ENCODE assay signal across 8 mouse cellular contexts in the genomic region with DNA sequence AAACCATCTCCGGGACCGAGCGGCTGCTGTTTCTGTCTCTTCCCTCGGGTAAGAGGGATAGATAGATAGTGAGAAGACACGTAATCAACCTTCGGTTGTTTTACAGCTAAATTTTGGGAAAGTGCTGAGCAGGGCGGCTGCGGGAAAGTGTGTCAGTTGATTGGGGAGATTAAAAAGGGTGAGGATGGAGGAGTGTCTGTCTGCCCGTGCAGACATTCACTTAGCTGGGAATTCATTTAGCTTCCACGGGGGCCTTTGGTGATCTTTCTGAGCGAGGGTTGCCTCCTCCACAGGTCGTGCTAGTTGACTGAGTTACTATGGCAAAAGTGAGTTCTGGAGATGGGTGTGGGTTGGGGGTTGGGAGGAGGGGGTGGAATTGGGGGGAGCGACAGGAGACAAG. TPM values are rescaled to one million over a fixed set of nuclear protein-coding genes. Genes with fewer than 3 reads are reported as not detected.
DNase-seq lines count a peak whose midpoint lies in the region; ATAC-seq and TF ChIP-seq lines count a peak whose summit lies in the region.

No protein-coding gene starts in this region.

- 0 out of 2 replicates have a peak, but pooled peaks cover 5% of the 10 kb centered on the region for H3K4me1 ChIP-seq in lung, postnatal 0 days (ENCODE audit: insufficient read depth, low read depth, low read length)
- H3K4me1 ChIP-seq in liver, embryonic 15.5 days (replicated peaks) = no peaks in the 10 kb centered on the region; the same call in 1 of the 2 replicates
- H3K4me1 ChIP-seq in stomach, postnatal 0 days (replicated peaks; ENCODE audit: control insufficient read depth, insufficient read depth) = no peaks in the 10 kb centered on the region

- no peak overlapping the region for H3K27ac ChIP-seq in lung, postnatal 0 days (ENCODE audit: low read length)
- H3K27ac ChIP-seq in liver, embryonic 15.5 days (replicated peaks) = no peak overlapping the region
- no peak overlapping the region for H3K27ac ChIP-seq in stomach, postnatal 0 days (replicated peaks)

- no peak for ATAC-seq in lung, postnatal 0 days
- no peak for ATAC-seq in liver, embryonic 15.5 days (ENCODE audit: insufficient read depth)
- ATAC-seq in stomach, postnatal 0 days (ENCODE audit: low FRiP score, low TSS enrichment) = no peak

- 5% methylated on average over 13 of the region's 13 CpGs for WGBS in lung, postnatal 0 days
- WGBS in liver, embryonic 15.5 days (ENCODE audit: insufficient replicate concordance) = 9% methylated on average over 13 of the region's 13 CpGs
- 11% methylated on average over 13 of the region's 13 CpGs for WGBS in stomach, postnatal 0 days

- peaks cover 12% of the 10 kb centered on the region; the same call in 1 of the 2 replicates for H3K27me3 ChIP-seq in lung, postnatal 0 days (replicated peaks; ENCODE audit: insufficient read depth, low read length)
- peaks cover 70% of the 10 kb centered on the region for H3K27me3 ChIP-seq in liver, embryonic 15.5 days
- H3K27me3 ChIP-seq in stomach, postnatal 0 days (ENCODE audit: control insufficient read depth, insufficient read depth, low read length) = no peaks in the 10 kb centered on the region

- no peaks in the 10 kb centered on the region for H3K9me3 ChIP-seq in lung, postnatal 0 days (ENCODE audit: low read length)
- no peaks in the 10 kb centered on the region for H3K9me3 ChIP-seq in liver, embryonic 15.5 days (replicated peaks)
- H3K9me3 ChIP-seq in stomach, postnatal 0 days (ENCODE audit: control insufficient read depth, low read length) = no peaks in the 10 kb centered on the region

- H3K9ac ChIP-seq in lung, postnatal 0 days (replicated peaks; ENCODE audit: low read depth) = no peak overlapping the region
- H3K9ac ChIP-seq in liver, embryonic 15.5 days = no peak overlapping the region
- no peak overlapping the region for H3K9ac ChIP-seq in stomach, postnatal 0 days (ENCODE audit: low read length)

- no peak for TF ChIP-seq CTCF in lung, postnatal 0 days (IDR thresholded peaks at IDR 0.05)
- no peak for TF ChIP-seq CTCF in stomach, postnatal 0 days (IDR thresholded peaks at IDR 0.05; ENCODE audit: low read depth)

- peak overlapping the region; percentile 57; the same call in 1 of the 2 replicates for H3K4me3 ChIP-seq in lung, postnatal 0 days (ENCODE audit: low read depth, low read length)
- H3K4me3 ChIP-seq in liver, embryonic 15.5 days (replicated peaks) = no peak overlapping the region
- H3K4me3 ChIP-seq in stomach, postnatal 0 days (ENCODE audit: low read depth, low read length) = peak overlapping the region; percentile 64

- peak overlapping the region; percentile 93; the same call in 1 of the 2 replicates for H3K4me2 ChIP-seq in lung, postnatal 0 days (replicated peaks; ENCODE audit: low read depth, low read length)
- peak overlapping the region; percentile 70 for H3K4me2 ChIP-seq in liver, embryonic 15.5 days
- peak overlapping the region; percentile 98 for H3K4me2 ChIP-seq in stomach, postnatal 0 days (replicated peaks; ENCODE audit: low read depth)

- H3K36me3 ChIP-seq in lung, postnatal 0 days (ENCODE audit: insufficient read depth, low read length) = no peaks in the 10 kb centered on the region
- H3K36me3 ChIP-seq in liver, embryonic 15.5 days (replicated peaks) = no peaks in the 10 kb centered on the region
- H3K36me3 ChIP-seq in stomach, postnatal 0 days (ENCODE audit: control insufficient read depth, insufficient read depth, low read length) = no peaks in the 10 kb centered on the region

- TF ChIP-seq EP300 in lung, postnatal 0 days (IDR thresholded peaks at IDR 0.05) = no peak
- no peak for TF ChIP-seq EP300 in stomach, postnatal 0 days (optimal IDR thresholded peaks at IDR 0.05)

- DNase-seq in embryo, embryonic 10.5 days (ENCODE audit: low spot score) = peak; percentile 30
- DNase-seq in embryo, embryonic 11 days = no peak
- no peak for DNase-seq in lung, postnatal 0 days (ENCODE audit: low spot score)
- no peak for DNase-seq in lung, postnatal 10 days
- DNase-seq in stomach, postnatal 0 days (ENCODE audit: low spot score) = no peak
- no peak for DNase-seq in right cerebral cortex, adult 18-20 months
- no peak for DNase-seq in urinary bladder, postnatal 4 days (ENCODE audit: low spot score in 2 of 2)

RNA-seq across cellular contexts. Expression of gene Kank1, which starts 1.3 kb away (rescaled TPM):
- polyA plus RNA-seq in lung, postnatal 0 days (2015; fragmentation: Nextera tagmentation; extraction: Ambion mirVana) = 6.9 and 10.2 TPM in 2 replicates
- 6.6 and 6.8 TPM in 2 replicates for polyA plus RNA-seq in liver, embryonic 15.5 days (2015; fragmentation: Nextera tagmentation; extraction: Ambion mirVana)
- 24.5 and 27.4 TPM in 2 replicates for polyA plus RNA-seq in stomach, postnatal 0 days (2015; fragmentation: Nextera tagmentation; extraction: Ambion mirVana)
